ENCODE assay signal across 15 mouse cellular contexts in genomic region chr1:87002545-87003168, GRCm38 (mm10).
A peak's percentile ranks its signal among the peaks of the same experiment; 100 is the strongest.
DNase-seq lines count a peak whose midpoint lies in the region; ATAC-seq and TF ChIP-seq lines count a peak whose summit lies in the region.
"Had no signal": no experiment of that assay in that cellular context is flagged by ENCODE, and none has a peak within 500 bp of the region (broad histone marks: within the 10 kb centered on the region; RNA-seq: fewer than 3 reads in every experiment).

No protein-coding gene starts in this region.

- peaks cover 22% of the 10 kb centered on the region for H3K4me1 ChIP-seq in forebrain, embryonic 10.5 days
- H3K4me1 ChIP-seq in forebrain, embryonic 16.5 days (replicated peaks; ENCODE audit: control insufficient read depth, insufficient read depth, low read length), result 0 out of 2 replicates have a peak, but pooled peaks cover 5% of the 10 kb centered on the region
- peaks cover 12% of the 10 kb centered on the region for H3K4me1 ChIP-seq in neural tube, embryonic 11.5 days (ENCODE audit: control insufficient read depth, insufficient read depth, low read length)
- no peaks in the 10 kb centered on the region for H3K4me1 ChIP-seq in intestine, postnatal 0 days (replicated peaks; ENCODE audit: control insufficient read depth, insufficient read depth, low read length)
- H3K4me1 ChIP-seq: stomach, embryonic 15.5 days had no signal

- DNase-seq in forebrain, embryonic 10.5 days (ENCODE audit: extremely low spot score, low spot score), result peak; percentile 15
- peak; percentile 78 for DNase-seq in mesoderm, embryonic 11.5 days (ENCODE audit: low read depth, low spot score)
- peak; percentile 75 for DNase-seq in neural tube, embryonic 11.5 days (ENCODE audit: low spot score)
- DNase-seq in gastrocnemius, postnatal 25 days, result no peak
- DNase-seq in right cerebral cortex, adult 2 months (ENCODE audit: low spot score in 2 of 2), result no peak
- DNase-seq: adrenal gland, postnatal 36 days; lung, postnatal 14 days; thymus, postnatal 14 days had no signal

- H3K27ac ChIP-seq in forebrain, embryonic 10.5 days, result peak overlapping the region; percentile 44
- H3K27ac ChIP-seq in forebrain, embryonic 16.5 days (ENCODE audit: low read length), result no peak overlapping the region
- peak overlapping the region; percentile 47 for H3K27ac ChIP-seq in neural tube, embryonic 11.5 days (ENCODE audit: low read depth, low read length)
- H3K27ac ChIP-seq in intestine, postnatal 0 days (ENCODE audit: low read depth, low read length), result no peak overlapping the region
- H3K27ac ChIP-seq: kidney, postnatal 0 days; liver, embryonic 14.5 days; stomach, embryonic 15.5 days had no signal

- H3K36me3 ChIP-seq in forebrain, embryonic 10.5 days (replicated peaks), result peaks cover 2% of the 10 kb centered on the region; the same call in 1 of the 2 replicates
- H3K36me3 ChIP-seq in forebrain, embryonic 16.5 days (ENCODE audit: control insufficient read depth, insufficient read depth), result no peaks in the 10 kb centered on the region
- no peaks in the 10 kb centered on the region for H3K36me3 ChIP-seq in neural tube, embryonic 11.5 days (ENCODE audit: control insufficient read depth, insufficient read depth, low read length)
- H3K36me3 ChIP-seq in intestine, postnatal 0 days (ENCODE audit: control insufficient read depth, insufficient read depth), result no peaks in the 10 kb centered on the region
- H3K36me3 ChIP-seq: heart, embryonic 12.5 days; stomach, embryonic 15.5 days had no signal

- whole genome bisulfite sequencing in forebrain, embryonic 10.5 days, result 52% methylated on average over 9 of the region's 9 CpGs
- WGBS in forebrain, embryonic 16.5 days, result 27% methylated on average over 9 of the region's 9 CpGs
- WGBS in neural tube, embryonic 11.5 days, result 6% methylated on average over 8 of the region's 9 CpGs
- WGBS in intestine, postnatal 0 days, result 67% methylated on average over 9 of the region's 9 CpGs

- no peaks in the 10 kb centered on the region for H3K27me3 ChIP-seq in forebrain, embryonic 10.5 days (ENCODE audit: poor library complexity, severe bottlenecking)
- H3K27me3 ChIP-seq in forebrain, embryonic 16.5 days (replicated peaks; ENCODE audit: control insufficient read depth, insufficient read depth, low read length), result no peaks in the 10 kb centered on the region
- H3K27me3 ChIP-seq in neural tube, embryonic 11.5 days (ENCODE audit: control insufficient read depth, insufficient read depth, low read length), result no peaks in the 10 kb centered on the region
- no peaks in the 10 kb centered on the region for H3K27me3 ChIP-seq in intestine, postnatal 0 days (replicated peaks; ENCODE audit: control insufficient read depth, insufficient read depth, low read length)
- H3K27me3 ChIP-seq: heart, embryonic 12.5 days; stomach, embryonic 15.5 days had no signal

- peak; percentile 47 for ATAC-seq in forebrain, embryonic 16.5 days
- ATAC-seq in neural tube, embryonic 11.5 days (ENCODE audit: insufficient read depth, low FRiP score, low TSS enrichment), result peak; percentile 93
- no peak for ATAC-seq in intestine, postnatal 0 days

- no peak overlapping the region for H3K4me3 ChIP-seq in forebrain, embryonic 10.5 days
- H3K4me3 ChIP-seq in forebrain, embryonic 16.5 days (replicated peaks; ENCODE audit: low read length), result no peak overlapping the region
- no peak overlapping the region for H3K4me3 ChIP-seq in neural tube, embryonic 11.5 days (ENCODE audit: low read depth, low read length)
- H3K4me3 ChIP-seq in intestine, postnatal 0 days (ENCODE audit: low read depth, low read length), result no peak overlapping the region
- H3K4me3 ChIP-seq: erythroblast, embryonic 14.5 days; heart, embryonic 12.5 days; stomach, embryonic 15.5 days had no signal

- H3K9me3 ChIP-seq in forebrain, embryonic 10.5 days, result no peaks in the 10 kb centered on the region
- no peaks in the 10 kb centered on the region for H3K9me3 ChIP-seq in forebrain, embryonic 16.5 days (ENCODE audit: control insufficient read depth, low read length)
- no peaks in the 10 kb centered on the region for H3K9me3 ChIP-seq in neural tube, embryonic 11.5 days (ENCODE audit: control insufficient read depth, low read length)
- no peaks in the 10 kb centered on the region for H3K9me3 ChIP-seq in intestine, postnatal 0 days (ENCODE audit: control insufficient read depth)
- H3K9me3 ChIP-seq: heart, embryonic 12.5 days; stomach, embryonic 15.5 days had no signal

- no peak for TF ChIP-seq CTCF in intestine, postnatal 0 days (IDR thresholded peaks at IDR 0.05; ENCODE audit: low read depth)

- no peak overlapping the region for H3K9ac ChIP-seq in forebrain, embryonic 16.5 days (replicated peaks; ENCODE audit: low read depth, low read length)
- no peak overlapping the region; the same call in 1 of the 2 replicates for H3K9ac ChIP-seq in neural tube, embryonic 11.5 days (ENCODE audit: low read length)
- H3K9ac ChIP-seq in intestine, postnatal 0 days (ENCODE audit: low read depth, low read length), result no peak overlapping the region
- H3K9ac ChIP-seq: heart, embryonic 12.5 days; liver, embryonic 14.5 days; stomach, embryonic 15.5 days had no signal

- H3K4me2 ChIP-seq in forebrain, embryonic 16.5 days (ENCODE audit: low read length), result no peak overlapping the region
- H3K4me2 ChIP-seq in neural tube, embryonic 11.5 days (ENCODE audit: low read depth), result no peak overlapping the region
- no peak overlapping the region for H3K4me2 ChIP-seq in intestine, postnatal 0 days (replicated peaks; ENCODE audit: low read depth)
- H3K4me2 ChIP-seq: heart, embryonic 12.5 days; stomach, embryonic 15.5 days had no signal

Comparison
In these comparisons a context has a peak if more than half of its experiments do, and no peak if none do; other contexts are left out.
1. H3K27ac ChIP-seq: peak in forebrain, embryonic 10.5 days (single experiment) and neural tube, embryonic 11.5 days (single experiment); none in forebrain, embryonic 16.5 days (single experiment) and intestine, postnatal 0 days (single experiment).
2. DNase-seq: peak in forebrain, embryonic 10.5 days (single experiment), mesoderm, embryonic 11.5 days (single experiment) and neural tube, embryonic 11.5 days (single experiment); none in gastrocnemius, postnatal 25 days (single experiment) and right cerebral cortex, adult 2 months (0 of 2).